ENCODE assay signal across 27 mouse cellular contexts in genomic region chr17:88549411-88550191, GRCm38 (mm10). TPM values are rescaled to one million over a fixed set of nuclear protein-coding genes. Genes with fewer than 3 reads are reported as not detected.
DNase-seq lines count a peak whose midpoint lies in the region; ATAC-seq and TF ChIP-seq lines count a peak whose summit lies in the region.
"Had no signal": no experiment of that assay in that cellular context is flagged by ENCODE, and none has a peak within 500 bp of the region (broad histone marks: within the 10 kb centered on the region; RNA-seq: fewer than 3 reads in every experiment).

No protein-coding gene starts in this region.

- no peak for DNase-seq in layer of hippocampus, adult 2 months (ENCODE audit: low spot score in 2 of 2)
- no peak for DNase-seq in layer of hippocampus, adult 9-10 months (ENCODE audit: low spot score)
- peak; percentile 60 for DNase-seq in R1 (ENCODE audit: low read depth, low spot score)
- DNase-seq in left cerebral cortex, adult 18-20 months (ENCODE audit: low spot score in 2 of 2): no peak
- DNase-seq: adrenal gland, postnatal 10 days; cerebellum, adult 8-10 months; gastrocnemius, postnatal 14 days; heart, postnatal 4 days; kidney, postnatal 14 days; layer of hippocampus, postnatal 36 days; lung, embryonic 14.5 days; thymus, adult 2 months had no signal

- H3K36me3 ChIP-seq in liver, embryonic 12.5 days: peaks cover 40% of the 10 kb centered on the region

- WGBS in liver, embryonic 12.5 days (ENCODE audit: insufficient replicate concordance): 67% methylated on average over 24 of the region's 24 CpGs

- ATAC-seq in liver, embryonic 12.5 days: peak; percentile 80
- ATAC-seq in megakaryocyte progenitor cell, adult 5-6 weeks (replicated peaks; ENCODE audit: poor library complexity): peak; percentile 23
- ATAC-seq in activated CD4-positive, CD25-positive, alpha-beta regulatory T cell, adult 4 months: no peak
- ATAC-seq in inflammation-experienced regulatory T-cells, adult 6 months: no peak
- ATAC-seq: forebrain, embryonic 16.5 days; hindbrain, embryonic 16.5 days; intestine, embryonic 16.5 days; midbrain, embryonic 16.5 days had no signal

- no peaks in the 10 kb centered on the region for H3K9me3 ChIP-seq in liver, embryonic 12.5 days (replicated peaks)
- H3K9me3 ChIP-seq: embryonic facial prominence, embryonic 15.5 days; forebrain, embryonic 10.5 days; limb, embryonic 13.5 days; midbrain, embryonic 10.5 days had no signal

- no peak for TF ChIP-seq CTCF in layer of hippocampus, adult 2 months (conservative IDR thresholded peaks at IDR 0.05)

- peak overlapping the region; percentile 12 for H3K4me2 ChIP-seq in liver, embryonic 12.5 days
- H3K4me2 ChIP-seq: embryonic facial prominence, embryonic 15.5 days; limb, embryonic 13.5 days; lung, embryonic 14.5 days had no signal

- peak overlapping the region; percentile 63; the same call in 1 of the 2 replicates for H3K27ac ChIP-seq in layer of hippocampus, adult 2 months
- no peak overlapping the region for H3K27ac ChIP-seq in liver, embryonic 12.5 days
- H3K27ac ChIP-seq: embryonic facial prominence, embryonic 15.5 days; forebrain, embryonic 10.5 days; limb, embryonic 13.5 days; midbrain, embryonic 10.5 days; stomach, postnatal 0 days had no signal

- no peak overlapping the region for H3K9ac ChIP-seq in liver, embryonic 12.5 days
- H3K9ac ChIP-seq: embryonic facial prominence, embryonic 15.5 days; limb, embryonic 13.5 days; lung, embryonic 14.5 days had no signal

- H3K4me3 ChIP-seq in layer of hippocampus, adult 2 months: no peak overlapping the region
- no peak overlapping the region for H3K4me3 ChIP-seq in liver, embryonic 12.5 days
- H3K4me3 ChIP-seq: embryonic facial prominence, embryonic 15.5 days; forebrain, embryonic 10.5 days; limb, embryonic 13.5 days; midbrain, embryonic 10.5 days; myocyte had no signal

- peaks cover 40% of the 10 kb centered on the region for H3K4me1 ChIP-seq in liver, embryonic 12.5 days

- no peaks in the 10 kb centered on the region for H3K27me3 ChIP-seq in liver, embryonic 12.5 days (replicated peaks)
- H3K27me3 ChIP-seq: CH12.LX; embryonic facial prominence, embryonic 15.5 days; limb, embryonic 13.5 days had no signal

RNA-seq across cellular contexts. Expression of gene Ppp1r21, which starts 19.7 kb away (rescaled TPM):
- 10 to 100 TPM; 82.8 to 87.7 TPM for total RNA-seq in layer of hippocampus, adult 2 months (2021)
- 8.8 and 11.2 TPM in 2 replicates for polyA plus RNA-seq in liver, embryonic 12.5 days (2016; fragmentation: Nextera tagmentation; extraction: Ambion mirVana)
- total RNA-seq in megakaryocyte progenitor cell, adult 5-6 weeks (2015): 75.6 and 77.2 TPM in 2 replicates
- total RNA-seq in megakaryocyte progenitor cell, adult 5-6 weeks (2017): 83.1 and 85.8 TPM in 2 replicates
- polyA plus RNA-seq in activated CD4-positive, CD25-positive, alpha-beta regulatory T cell, adult 4 months (2017; shearing (Covaris generic)): 10 to 100 TPM; 21.8 to 34.3 TPM
- 10 to 100 TPM; 16.8 to 31.9 (median 28.2) TPM for polyA plus RNA-seq in inflammation-experienced regulatory T-cells, adult 6 months (2017; shearing (Covaris generic))
- total RNA-seq in left cerebral cortex, adult 18-20 months (2021): 10 to 100 TPM; 76.6 to 80.7 TPM

RNA-seq across cellular contexts. Expression of gene Ston1, which starts 47.9 kb away (rescaled TPM):
- 10 to 100 TPM; 14.1 to 17.1 TPM for total RNA-seq in layer of hippocampus, adult 2 months (2021)
- polyA plus RNA-seq in liver, embryonic 12.5 days (2016; fragmentation: Nextera tagmentation; extraction: Ambion mirVana): 1.4 TPM in 2 replicates
- total RNA-seq in megakaryocyte progenitor cell, adult 5-6 weeks (2015): not detected in 2 replicates
- total RNA-seq in megakaryocyte progenitor cell, adult 5-6 weeks (2017): not detected in 2 replicates
- 1 to 10 TPM; 1.1 to 4.4 TPM for polyA plus RNA-seq in activated CD4-positive, CD25-positive, alpha-beta regulatory T cell, adult 4 months (2017; shearing (Covaris generic))
- 1 to 10 TPM; 1.1 to 2.5 (median 2.1) TPM for polyA plus RNA-seq in inflammation-experienced regulatory T-cells, adult 6 months (2017; shearing (Covaris generic))
- 1 to 10 TPM; 5.6 to 6.2 TPM for total RNA-seq in left cerebral cortex, adult 18-20 months (2021)

Comparison
In these comparisons a context has a peak if more than half of its experiments do, and no peak if none do; other contexts are left out.
1. ATAC-seq: peak in liver, embryonic 12.5 days (single experiment) and megakaryocyte progenitor cell, adult 5-6 weeks (single experiment); none in activated CD4-positive, CD25-positive, alpha-beta regulatory T cell, adult 4 months (single experiment) and inflammation-experienced regulatory T-cells, adult 6 months (single experiment).
2. RNA of gene Ston1, which starts 47.9 kb away (total RNA-seq): 14.1 to 17.1 TPM in layer of hippocampus, adult 2 months and 5.6 to 6.2 TPM in left cerebral cortex, adult 18-20 months; not detected in megakaryocyte progenitor cell, adult 5-6 weeks; every median in the first group is over 4 times any median in the second.